Mouse (Mus musculus) ES-E14 (cell line): ENCODE results near the gene Cald1.

ENCODE experiments used
- CHD2 ChIP-seq: IDR thresholded peaks from 2 replicates; pipeline ENCODE4 v1.6.1; 2014; ENCODE audit warnings: mild to moderate bottlenecking, low read depth, low read length, inconsistent platforms
- HCFC1 ChIP-seq: IDR thresholded peaks from 2 replicates; pipeline ENCODE4 v1.6.1; 2012; ENCODE audit warnings: low read length, inconsistent platforms, borderline replicate concordance; ENCODE audit not compliant: insufficient read depth
- MAFK ChIP-seq: IDR thresholded peaks from 2 replicates; pipeline ENCODE4 v1.6.1; 2014; ENCODE audit warnings: mild to moderate bottlenecking, low read depth, low read length, inconsistent platforms; ENCODE audit not compliant: insufficient read depth
- ZC3H11A ChIP-seq: IDR thresholded peaks from 2 replicates; pipeline ENCODE4 v1.6.1; 2012; ENCODE audit warnings: low read depth, mild to moderate bottlenecking, inconsistent platforms, low read length, borderline replicate concordance
- ZNF384 ChIP-seq: IDR thresholded peaks from 2 replicates; pipeline ENCODE4 v1.6.1; 2012; ENCODE audit warnings: low read depth, low read length, inconsistent platforms

DNA sequence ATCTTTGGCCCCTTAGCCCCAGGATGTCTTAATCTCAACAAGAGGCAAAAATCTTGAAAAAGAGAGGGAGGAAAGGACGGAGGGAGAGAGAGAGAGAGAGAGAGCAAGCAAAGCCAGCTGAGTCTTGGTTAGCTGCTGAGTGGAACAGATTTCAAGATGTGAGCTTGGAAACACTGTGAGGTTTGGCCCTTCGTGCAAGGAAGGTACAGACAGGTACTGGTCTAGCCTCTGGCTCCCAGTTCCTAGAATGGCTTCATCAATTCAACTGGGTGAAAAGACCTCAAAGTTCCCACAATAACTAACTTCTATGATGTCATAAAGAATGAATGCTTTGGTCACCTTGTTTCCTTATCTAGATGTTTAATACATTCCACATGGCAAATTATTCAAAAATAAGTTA lies 178.8 kb downstream of the Cald1 start:
- no peak for TF ChIP-seq CHD2
- no peak for TF ChIP-seq MAFK
- TF ChIP-seq HCFC1: no peak
- no peak for TF ChIP-seq ZNF384
- TF ChIP-seq ZC3H11A: no peak
